Mouse (Mus musculus) heart, adult 9 months (tissue): ENCODE measurements around the gene Fgd3.

Experiments used
- DNase-seq, 2 experiments: peaks; one replicate each; pipeline ENCODE4 v3.0.0; 2022; ENCODE audit warnings: low spot score in 2 of 2

The Fgd3 gene

GRCm38 (mm10) chr13:49307311-49307969 is 12.7 kb downstream of the Fgd3 start:
- DNase-seq = peak; percentile 8 to 29

GRCm38 (mm10) chr13:49306771-49307310 is 13.3 kb downstream of the Fgd3 start:
- no peak for DNase-seq

GRCm38 (mm10) chr13:49300771-49301170 is 19.3 kb downstream of the Fgd3 start:
- DNase-seq = no peak

- peak in 1 of 2 experiments; percentile 36 for DNase-seq
Measured at GRCm38 (mm10) chr13:49298514-49299381, 21.4 kb downstream of the Fgd3 start.

GRCm38 (mm10) chr13:49296270-49296669 is 23.8 kb downstream of the Fgd3 start:
- DNase-seq = no peak

- DNase-seq = no peak
Measured at GRCm38 (mm10) chr13:49294108-49294507, 26.0 kb downstream of the Fgd3 start.

- no peak for DNase-seq
Measured at GRCm38 (mm10) chr13:49291949-49292348, 28.2 kb downstream of the Fgd3 start.

GRCm38 (mm10) chr13:49291398-49291797 is 28.7 kb downstream of the Fgd3 start:
- DNase-seq = no peak

GRCm38 (mm10) chr13:49287224-49287623 is 32.9 kb downstream of the Fgd3 start:
- no peak for DNase-seq

GRCm38 (mm10) chr13:49286750-49287149 is 33.4 kb downstream of the Fgd3 start:
- DNase-seq = no peak

GRCm38 (mm10) chr13:49283686-49284085 is 36.4 kb downstream of the Fgd3 start:
- DNase-seq = no peak

- no peak for DNase-seq
Measured at GRCm38 (mm10) chr13:49282168-49282567, 37.9 kb downstream of the Fgd3 start.

- peak in 1 of 2 experiments; percentile 25 for DNase-seq
Measured at GRCm38 (mm10) chr13:49271831-49272765, 48.0 kb downstream of the Fgd3 start.

- no peak for DNase-seq
Measured at GRCm38 (mm10) chr13:49270500-49270899, 49.6 kb downstream of the Fgd3 start.

GRCm38 (mm10) chr13:49267645-49268044 is 52.5 kb downstream of the Fgd3 start:
- DNase-seq = no peak

- no peak for DNase-seq
Measured at GRCm38 (mm10) chr13:49260036-49260722, 59.9 kb downstream of the Fgd3 start.

- no peak for DNase-seq
Measured at GRCm38 (mm10) chr13:49257819-49258313, 62.2 kb downstream of the Fgd3 start.

- no peak for DNase-seq
Measured at GRCm38 (mm10) chr13:49252746-49253145, 67.4 kb downstream of the Fgd3 start.

GRCm38 (mm10) chr13:49252113-49252512 is 68.0 kb downstream of the Fgd3 start:
- DNase-seq = no peak

- no peak for DNase-seq
Measured at GRCm38 (mm10) chr13:49250716-49251517, 69.2 kb downstream of the Fgd3 start.
